Mouse (Mus musculus) heart, postnatal 0 days (tissue): ENCODE results near the gene Slc22a7. TPM values are rescaled to one million over a fixed set of nuclear protein-coding genes. Genes with fewer than 3 reads are reported as not detected.
A peak's percentile ranks its signal among the peaks of the same experiment; 100 is the strongest.

Experiments used
- ATAC-seq: fragments of 200-750 bp; cut with Nextera tagmentation; 2 replicates; pipeline ENCODE4 v1.8.0; 2017; ENCODE audit warnings: low read depth, moderate number of reproducible peaks, moderate library complexity; ENCODE audit not compliant: insufficient read depth
- DNase-seq: peaks from one replicate; pipeline ENCODE4 v3.0.0-alpha.2; 2016; ENCODE audit warnings: low spot score
- H3K27ac ChIP-seq: fragments of 300-500 bp; sonication (generic); 2 replicates; pipeline ENCODE4 v1.5.1; 2014; ENCODE audit warnings: low read depth, mild to moderate bottlenecking
- H3K27me3 ChIP-seq: fragments of 300-500 bp; sonication (generic); 2 replicates; pipeline ENCODE4 v1.6.1; 2014; ENCODE audit warnings: low read length, mixed read lengths; ENCODE audit not compliant: control insufficient read depth, insufficient read depth
- H3K36me3 ChIP-seq: fragments of 300-500 bp; sonication (generic); replicated peaks from 2 replicates; pipeline ENCODE4 v1.6.1; 2014; ENCODE audit warnings: low read length, mixed read lengths; ENCODE audit not compliant: control insufficient read depth, insufficient read depth
- H3K4me1 ChIP-seq: fragments of 300-500 bp; sonication (generic); 2 replicates; pipeline ENCODE4 v1.6.1; 2014; ENCODE audit warnings: antibody characterized with exemption; ENCODE audit not compliant: control insufficient read depth, insufficient read depth
- H3K4me2 ChIP-seq: fragments of 300-500 bp; sonication (generic); 2 replicates; pipeline ENCODE4 v1.6.1; 2014; ENCODE audit warnings: low read depth, mild to moderate bottlenecking, low read length, moderate library complexity
- H3K4me3 ChIP-seq: fragments of 300-500 bp; sonication (generic); 2 replicates; pipeline ENCODE4 v1.5.1; 2014; ENCODE audit warnings: low read depth, low read length
- H3K9ac ChIP-seq: fragments of 300-500 bp; sonication (generic); replicated peaks from 2 replicates; pipeline ENCODE4 v1.6.1; 2014; ENCODE audit warnings: low read depth, low read length, mixed read lengths
- H3K9me3 ChIP-seq: fragments of 300-500 bp; sonication (generic); replicated peaks from 2 replicates; pipeline ENCODE4 v1.6.1; 2016; ENCODE audit warnings: low read length; ENCODE audit not compliant: control insufficient read depth
- CTCF ChIP-seq: IDR thresholded peaks from 2 replicates; pipeline ENCODE4 v1.5.1; 2016; ENCODE audit warnings: antibody characterized with exemption, control low read depth, low read depth
- EP300 ChIP-seq: IDR thresholded peaks from 2 replicates; pipeline ENCODE4 v1.6.1; 2016; ENCODE audit warnings: antibody characterized with exemption, low read depth
- WGBS: fragments of 180-500 bp; shearing (Covaris S2); extraction: QIAGEN DNeasy Blood & Tissue Kit; methylation state at CpG from one replicate; pipeline ENCODE4 v1.1.7; 2014; 5-methylcytosine and 5-hydroxymethylcytosine counted together
- polyA plus RNA-seq: library from polyadenylated mRNA; unstranded; fragments of >200 nt; fragmentation: Nextera tagmentation; extraction: Ambion mirVana; gene quantifications from 2 replicates; pipeline ENCODE4 v1.2.1, GENCODE M21; 2015
- total RNA-seq: library from RNA; depleted of rRNA; stranded (reverse); fragments of >200 nt; gene quantifications from 2 replicates; pipeline ENCODE4 v1.2.3, GENCODE M21; 2014; ENCODE audit warnings: low replicate concordance; rRNA removed

Slc22a7 gene
- total and polyA plus RNA-seq, 2 experiments from 2014 or later: not detected

GRCm38 (mm10) chr17:46384061-46384801 lies 54.0 kb downstream of the Slc22a7 start:
- ATAC-seq (no peak), DNase-seq (peak; percentile 11)
- under 1% methylated on average over 61 of the region's 70 CpGs for WGBS
- Histone ChIP-seq H3K27ac (peak overlapping the region; percentile 86), H3K9ac (peak overlapping the region; percentile 87), H3K9me3 (no peaks in the 10 kb centered on the region), H3K4me2 (peak overlapping the region; percentile 93), H3K4me1 (peaks cover 8% of the 10 kb centered on the region; the same call in 1 of the 2 replicates), H3K27me3 (no peaks in the 10 kb centered on the region), H3K36me3 (peaks cover 19% of the 10 kb centered on the region), H3K4me3 (peak overlapping the region; percentile 90)
- TF ChIP-seq EP300 (no peak), CTCF (no peak)

GRCm38 (mm10) chr17:46383294-46384060 lies 54.8 kb downstream of the Slc22a7 start, which contains the start of gene Zfp318:
TSS of gene Zfp318 (plus strand) at chr17:46383731.
- WGBS: under 1% methylated on average over 66 of the region's 105 CpGs
- peaks cover 12% of the 10 kb centered on the region for H3K36me3 ChIP-seq

More at GRCm38 (mm10) chr17:46383294-46384060, 54.8 kb downstream of the Slc22a7 start, which contains the start of gene Zfp318:
- no peaks in the 10 kb centered on the region for H3K9me3 ChIP-seq
- H3K27me3 ChIP-seq: no peaks in the 10 kb centered on the region
- ATAC-seq (peak; percentile 99), DNase-seq (peak; percentile 95)
- TF ChIP-seq CTCF (0 out of 2 replicates have a peak, but pooled peaks have one; percentile 5), EP300 (no peak)
- H3K4me3 ChIP-seq: peak within 1 kb of the TSS; percentile 90
- peak within 1 kb of the TSS; percentile 87 for H3K9ac ChIP-seq
- H3K27ac ChIP-seq: peak within 1 kb of the TSS; percentile 86
- H3K4me2 ChIP-seq: peak within 1 kb of the TSS; percentile 93
- peaks cover 8% of the 10 kb centered on the region; the same call in 1 of the 2 replicates for H3K4me1 ChIP-seq

Other genes starting within 250 kb of the Slc22a7 start
- gene Polh, start 235.8 kb downstream of the Slc22a7 start, total RNA-seq: 11.0 and 13.0 TPM in 2 replicates
- gene Polh, start 235.8 kb downstream of the Slc22a7 start, polyA plus RNA-seq: 7.8 and 7.9 TPM in 2 replicates
- gene Xpo5, start 235.7 kb downstream of the Slc22a7 start, total RNA-seq: 22.6 and 28.9 TPM in 2 replicates
- 9.9 and 11.7 TPM in 2 replicates for gene Xpo5, start 235.7 kb downstream of the Slc22a7 start, polyA plus RNA-seq
- 35.7 and 38.3 TPM in 2 replicates for gene Polr1c, start 190.4 kb downstream of the Slc22a7 start, total RNA-seq
- 27.2 TPM in 2 replicates for gene Polr1c, start 190.4 kb downstream of the Slc22a7 start, polyA plus RNA-seq
- 16.0 and 21.3 TPM in 2 replicates for gene Yipf3, start 190.4 kb downstream of the Slc22a7 start, total RNA-seq
- gene Yipf3, start 190.4 kb downstream of the Slc22a7 start, polyA plus RNA-seq: 68.5 and 78.4 TPM in 2 replicates
- gene Lrrc73, start 184.9 kb downstream of the Slc22a7 start, total RNA-seq: 1.3 and 1.5 TPM in 2 replicates
- gene Lrrc73, start 184.9 kb downstream of the Slc22a7 start, polyA plus RNA-seq: 0.26 and 0.45 TPM in 2 replicates
- gene Tjap1, start 155.4 kb downstream of the Slc22a7 start, total RNA-seq: 30.1 and 31.9 TPM in 2 replicates
- 20.1 and 22.6 TPM in 2 replicates for gene Tjap1, start 155.4 kb downstream of the Slc22a7 start, polyA plus RNA-seq
- gene Dlk2, start 141.0 kb downstream of the Slc22a7 start, total RNA-seq: 1.7 TPM in 1 of 2 replicates, not detected in the other
- gene Dlk2, start 141.0 kb downstream of the Slc22a7 start, polyA plus RNA-seq: 0.16 and 0.43 TPM in 2 replicates
- 5.8 and 6.8 TPM in 2 replicates for gene Abcc10, start 110.1 kb downstream of the Slc22a7 start, total RNA-seq
- gene Abcc10, start 110.1 kb downstream of the Slc22a7 start, polyA plus RNA-seq: 3.6 and 4.1 TPM in 2 replicates
- gene Zfp318, start 54.7 kb downstream of the Slc22a7 start, total RNA-seq: 5.3 and 18.1 TPM in 2 replicates
- 4.2 and 4.4 TPM in 2 replicates for gene Zfp318, start 54.7 kb downstream of the Slc22a7 start, polyA plus RNA-seq
- gene Crip3, start 9.5 kb downstream of the Slc22a7 start, total RNA-seq: 1.5 TPM in 1 of 2 replicates, not detected in the other
- 0.48 and 1.00 TPM in 2 replicates for gene Crip3, start 9.5 kb downstream of the Slc22a7 start, polyA plus RNA-seq
- gene Ttbk1, start 49.2 kb upstream of the Slc22a7 start, total RNA-seq: 0.31 and 0.80 TPM in 2 replicates
- 0.04 TPM in 2 replicates for gene Ttbk1, start 49.2 kb upstream of the Slc22a7 start, polyA plus RNA-seq
- 7.0 and 16.0 TPM in 2 replicates for gene Dnph1, start 58.3 kb upstream of the Slc22a7 start, total RNA-seq
- gene Dnph1, start 58.3 kb upstream of the Slc22a7 start, polyA plus RNA-seq: 9.1 and 10.0 TPM in 2 replicates
- 12.7 and 20.3 TPM in 2 replicates for gene Cul9, start 107.9 kb upstream of the Slc22a7 start, total RNA-seq
- 4.9 and 6.1 TPM in 2 replicates for gene Cul9, start 107.9 kb upstream of the Slc22a7 start, polyA plus RNA-seq
- gene Srf, start 117.7 kb upstream of the Slc22a7 start, total RNA-seq: 192 and 271 TPM in 2 replicates
- gene Srf, start 117.7 kb upstream of the Slc22a7 start, polyA plus RNA-seq: 6.4 and 8.8 TPM in 2 replicates
- gene Ptk7, start 191.0 kb upstream of the Slc22a7 start, total RNA-seq: 57.9 and 70.4 TPM in 2 replicates
- gene Ptk7, start 191.0 kb upstream of the Slc22a7 start, polyA plus RNA-seq: 16.9 and 17.2 TPM in 2 replicates
- 26.2 and 29.0 TPM in 2 replicates for gene Klc4, start 207.6 kb upstream of the Slc22a7 start, total RNA-seq
- gene Klc4, start 207.6 kb upstream of the Slc22a7 start, polyA plus RNA-seq: 25.1 and 28.8 TPM in 2 replicates
- 96.7 and 116 TPM in 2 replicates for gene Mrpl2, start 207.8 kb upstream of the Slc22a7 start, total RNA-seq
- gene Mrpl2, start 207.8 kb upstream of the Slc22a7 start, polyA plus RNA-seq: 152 and 158 TPM in 2 replicates
- 92.7 and 95.5 TPM in 2 replicates for gene Cul7, start 211.9 kb upstream of the Slc22a7 start, total RNA-seq
- gene Cul7, start 211.9 kb upstream of the Slc22a7 start, polyA plus RNA-seq: 18.6 and 20.6 TPM in 2 replicates
- 15.5 and 18.8 TPM in 2 replicates for gene Rrp36, start 235.9 kb upstream of the Slc22a7 start, total RNA-seq
- gene Rrp36, start 235.9 kb upstream of the Slc22a7 start, polyA plus RNA-seq: 26.6 and 29.7 TPM in 2 replicates
- 40.2 and 44.0 TPM in 2 replicates for gene Mea1, start 240.3 kb upstream of the Slc22a7 start, total RNA-seq
- gene Mea1, start 240.3 kb upstream of the Slc22a7 start, polyA plus RNA-seq: 101 and 114 TPM in 2 replicates
- 117 and 133 TPM in 2 replicates for gene Klhdc3, start 242.5 kb upstream of the Slc22a7 start, total RNA-seq
- gene Klhdc3, start 242.5 kb upstream of the Slc22a7 start, polyA plus RNA-seq: 175 and 178 TPM in 2 replicates